Mouse (Mus musculus) cortical plate, adult 2 months (tissue): ENCODE results near the gene Olfr1278.

Source experiments
- CTCF ChIP-seq: fragments of 200-500 bp; IDR thresholded peaks from 2 replicates; pipeline ENCODE4 v1.5.1; 2011; ENCODE audit warnings: mild to moderate bottlenecking, control low read depth, low read length; ENCODE audit not compliant: insufficient read depth; ENCODE audit errors: extremely low read depth
- POLR2A ChIP-seq: fragments of 200-500 bp; IDR thresholded peaks from 2 replicates; pipeline ENCODE4 v1.6.1; 2011; ENCODE audit warnings: mild to moderate bottlenecking, low read length, control low read depth; ENCODE audit not compliant: insufficient read depth; ENCODE audit errors: extremely low read depth

DNA sequence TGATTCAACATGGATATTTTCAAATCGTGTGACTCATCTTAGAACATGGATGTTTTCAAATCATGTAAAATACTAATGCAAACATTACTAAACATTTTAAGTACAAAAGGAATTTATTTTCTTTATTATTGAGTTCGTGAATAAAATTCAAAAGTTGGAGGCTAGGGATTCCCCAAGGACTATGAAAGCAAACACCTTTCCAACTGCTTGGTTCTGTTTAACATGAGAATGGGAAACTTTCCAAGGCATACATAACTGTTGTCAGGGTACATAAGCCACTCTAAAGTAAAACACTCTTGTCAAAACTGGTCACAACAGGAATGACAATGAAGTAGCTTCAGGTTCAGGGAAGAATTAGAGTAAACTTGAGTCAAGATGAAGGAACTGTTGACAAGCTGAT lies 36.3 kb downstream of the Olfr1278 start, which contains the start of gene Olfr1281:
- TF ChIP-seq CTCF, result no peak
- TF ChIP-seq POLR2A, result no peak
